In genomic region chr14:103717516-103717915, GRCm38 (mm10) we compare ENCODE assay signal across 10 mouse cellular contexts.
DNase-seq lines count a peak whose midpoint lies in the region; ATAC-seq and TF ChIP-seq lines count a peak whose summit lies in the region.
"Had no signal": no experiment of that assay in that cellular context is flagged by ENCODE, and none has a peak within 500 bp of the region (broad histone marks: within the 10 kb centered on the region; RNA-seq: fewer than 3 reads in every experiment).

No protein-coding gene starts in this region.

- no peaks in the 10 kb centered on the region for H3K36me3 ChIP-seq in heart, postnatal 0 days (replicated peaks; ENCODE audit: control insufficient read depth, insufficient read depth, low read length)
- no peaks in the 10 kb centered on the region for H3K36me3 ChIP-seq in neural tube, embryonic 15.5 days

- DNase-seq in heart, postnatal 0 days (ENCODE audit: low spot score), result no peak
- DNase-seq in heart, adult 9 months (ENCODE audit: low spot score in 2 of 2), result no peak
- peak; percentile 41 for DNase-seq in neural tube, embryonic 10.5 days (ENCODE audit: extremely low spot score, low spot score)
- peak; percentile 35 for DNase-seq in thymus, postnatal 36 days
- DNase-seq in frontal cortex, postnatal 36 days (ENCODE audit: low spot score in 2 of 2), result no peak
- no peak for DNase-seq in urinary bladder, postnatal 25 days (ENCODE audit: low spot score)
- DNase-seq: right cerebral cortex, postnatal 25 days had no signal

- TF ChIP-seq CTCF in heart, postnatal 0 days (IDR thresholded peaks at IDR 0.05; ENCODE audit: low read depth), result peak; percentile 50

- WGBS in heart, postnatal 0 days, result 43% methylated on average over 5 of the region's 5 CpGs
- 35% methylated on average over 5 of the region's 5 CpGs for WGBS in neural tube, embryonic 15.5 days

- peaks cover 5% of the 10 kb centered on the region; the same call in 1 of the 2 replicates for H3K27me3 ChIP-seq in heart, postnatal 0 days (ENCODE audit: control insufficient read depth, insufficient read depth, low read length)
- no peaks in the 10 kb centered on the region for H3K27me3 ChIP-seq in neural tube, embryonic 15.5 days (replicated peaks)

- H3K4me2 ChIP-seq in heart, postnatal 0 days (ENCODE audit: low read depth, low read length), result no peak overlapping the region
- no peak overlapping the region for H3K4me2 ChIP-seq in neural tube, embryonic 15.5 days

- H3K4me3 ChIP-seq in heart, postnatal 0 days (ENCODE audit: low read depth, low read length), result no peak overlapping the region
- no peak overlapping the region for H3K4me3 ChIP-seq in neural tube, embryonic 15.5 days (replicated peaks)

- no peaks in the 10 kb centered on the region for H3K4me1 ChIP-seq in heart, postnatal 0 days (ENCODE audit: control insufficient read depth, insufficient read depth)
- peaks cover 8% of the 10 kb centered on the region for H3K4me1 ChIP-seq in neural tube, embryonic 15.5 days

- H3K9me3 ChIP-seq in heart, postnatal 0 days (replicated peaks; ENCODE audit: control insufficient read depth, low read length), result no peaks in the 10 kb centered on the region
- H3K9me3 ChIP-seq in neural tube, embryonic 15.5 days (replicated peaks), result no peaks in the 10 kb centered on the region

- TF ChIP-seq EP300 in heart, postnatal 0 days (IDR thresholded peaks at IDR 0.05; ENCODE audit: low read depth), result no peak

- no peak overlapping the region for H3K9ac ChIP-seq in heart, postnatal 0 days (replicated peaks; ENCODE audit: low read depth, low read length)
- H3K9ac ChIP-seq in neural tube, embryonic 15.5 days (replicated peaks), result no peak overlapping the region

- no peak overlapping the region for H3K27ac ChIP-seq in heart, postnatal 0 days (ENCODE audit: low read depth)
- no peak overlapping the region for H3K27ac ChIP-seq in neural tube, embryonic 15.5 days (replicated peaks)
- H3K27ac ChIP-seq: macrophage had no signal

- ATAC-seq in heart, postnatal 0 days (ENCODE audit: insufficient read depth, low read depth), result no peak
- no peak for ATAC-seq in neural tube, embryonic 15.5 days (ENCODE audit: low FRiP score)
- ATAC-seq in granulocyte monocyte progenitor cell, adult 5-6 weeks (replicated peaks; ENCODE audit: poor library complexity, severe bottlenecking), result 0 out of 2 replicates have a peak, but pooled peaks have one; percentile 16

Comparison
In these comparisons a context has a peak if more than half of its experiments do, and no peak if none do; other contexts are left out.
1. DNase-seq: peak in neural tube, embryonic 10.5 days (single experiment) and thymus, postnatal 36 days (2 of 2); none in heart, postnatal 0 days (single experiment), heart, adult 9 months (0 of 2), frontal cortex, postnatal 36 days (0 of 2) and urinary bladder, postnatal 25 days (single experiment).